In genomic region chr12:71051079-71051478, GRCm38 (mm10) we compare ENCODE assay signal across 9 mouse cellular contexts. TPM values are rescaled to one million over a fixed set of nuclear protein-coding genes. Genes with fewer than 3 reads are reported as not detected.
DNase-seq lines count a peak whose midpoint lies in the region; ATAC-seq and TF ChIP-seq lines count a peak whose summit lies in the region.
"Had no signal": no experiment of that assay in that cellular context is flagged by ENCODE, and none has a peak within 500 bp of the region (broad histone marks: within the 10 kb centered on the region; RNA-seq: fewer than 3 reads in every experiment).

No protein-coding gene starts in this region.

- H3K27me3 ChIP-seq in ES-Bruce4 (ENCODE audit: control insufficient read depth, insufficient read depth, low read length, poor library complexity, severe bottlenecking), result no peaks in the 10 kb centered on the region
- H3K27me3 ChIP-seq in limb, embryonic 10.5 days (ENCODE audit: low read depth, poor library complexity, severe bottlenecking), result no peaks in the 10 kb centered on the region
- H3K27me3 ChIP-seq: heart, embryonic 13.5 days had no signal

- TF ChIP-seq EP300 in ES-Bruce4 (IDR thresholded peaks at IDR 0.05; ENCODE audit: insufficient read depth, low read depth, low read length), result no peak

- ATAC-seq in megakaryocyte progenitor cell, adult 5-6 weeks (replicated peaks; ENCODE audit: poor library complexity), result peak; percentile 68

- TF ChIP-seq CTCF in ES-Bruce4 (IDR thresholded peaks at IDR 0.05; ENCODE audit: low read depth, low read length), result peak; percentile 53

- no peak for TF ChIP-seq POLR2A in ES-Bruce4 (IDR thresholded peaks at IDR 0.05; ENCODE audit: insufficient read depth, low read length)

- peaks cover 5% of the 10 kb centered on the region for H3K4me1 ChIP-seq in ES-Bruce4 (ENCODE audit: control insufficient read depth, insufficient read depth, low read length)
- peaks cover 4% of the 10 kb centered on the region; the same call in 1 of the 2 replicates for H3K4me1 ChIP-seq in limb, embryonic 10.5 days

- intact Hi-C loops in heart, postnatal 10 days (cut with DNase I), result no loop called here

- H3K9ac ChIP-seq in ES-Bruce4 (ENCODE audit: low read depth, poor library complexity, severe bottlenecking), result no peak overlapping the region
- H3K9ac ChIP-seq: heart, embryonic 13.5 days had no signal

- H3K9me3 ChIP-seq in ES-Bruce4 (replicated peaks; ENCODE audit: control insufficient read depth, insufficient read depth, low read length, poor library complexity, severe bottlenecking), result no peaks in the 10 kb centered on the region
- no peaks in the 10 kb centered on the region for H3K9me3 ChIP-seq in limb, embryonic 10.5 days (replicated peaks)
- H3K9me3 ChIP-seq: heart, embryonic 13.5 days had no signal

- H3K4me3 ChIP-seq in ES-Bruce4 (ENCODE audit: low read depth, low read length), result no peak overlapping the region
- no peak overlapping the region for H3K4me3 ChIP-seq in limb, embryonic 10.5 days
- H3K4me3 ChIP-seq: heart, embryonic 13.5 days; myocyte had no signal

- DNase-seq in kidney, adult 9 months, result peak; percentile 66
- DNase-seq in kidney, adult 11 months, result no peak
- peak; percentile 70 for DNase-seq in brain, adult 2 months (ENCODE audit: low read depth, low spot score)
- DNase-seq in heart, postnatal 10 days, result peak; percentile 41 to 43
- DNase-seq in limb, embryonic 10.5 days (ENCODE audit: low spot score), result no peak

- peaks cover 11% of the 10 kb centered on the region for H3K36me3 ChIP-seq in ES-Bruce4 (ENCODE audit: control insufficient read depth, insufficient read depth, low read length, poor library complexity, severe bottlenecking)
- H3K36me3 ChIP-seq in limb, embryonic 10.5 days, result peaks cover 17% of the 10 kb centered on the region

- WGBS in limb, embryonic 10.5 days, result 78% methylated on average over 3 of the region's 3 CpGs

- H3K27ac ChIP-seq in ES-Bruce4 (ENCODE audit: insufficient read depth, low read length), result no peak overlapping the region
- H3K27ac ChIP-seq in limb, embryonic 10.5 days, result no peak overlapping the region
- H3K27ac ChIP-seq: heart, embryonic 13.5 days had no signal

RNA-seq across cellular contexts. Expression of gene Arid4a, which starts 35.3 kb away (rescaled TPM):
- 21.0 and 21.9 TPM in 2 replicates for polyA plus RNA-seq in ES-Bruce4 (2011; ENCODE audit: insufficient read depth, insufficient read length, low read depth, missing spikeins)
- total RNA-seq in heart, postnatal 10 days (2021), result 10 to 100 TPM; 14.0 to 15.5 TPM
- total RNA-seq in megakaryocyte progenitor cell, adult 5-6 weeks (2015), result 25.8 and 26.6 TPM in 2 replicates
- total RNA-seq in megakaryocyte progenitor cell, adult 5-6 weeks (2017), result 36.6 and 47.5 TPM in 2 replicates
- polyA plus RNA-seq in limb, embryonic 10.5 days (2016; fragmentation: Nextera tagmentation; extraction: Ambion mirVana), result 24.8 and 31.2 TPM in 2 replicates

Comparison
In these comparisons a context has a peak if more than half of its experiments do, and no peak if none do; other contexts are left out.
1. DNase-seq: peak in kidney, adult 9 months (single experiment), brain, adult 2 months (single experiment) and heart, postnatal 10 days (2 of 2); none in kidney, adult 11 months (single experiment) and limb, embryonic 10.5 days (single experiment).